Mouse (Mus musculus) ES-E14 (cell line): ENCODE results near the gene Rundc3b.

ENCODE experiments used
- ZC3H11A ChIP-seq: IDR thresholded peaks from 2 replicates; pipeline ENCODE4 v1.6.1; 2012; ENCODE audit warnings: low read depth, mild to moderate bottlenecking, inconsistent platforms, low read length, borderline replicate concordance
- ZNF384 ChIP-seq: IDR thresholded peaks from 2 replicates; pipeline ENCODE4 v1.6.1; 2012; ENCODE audit warnings: low read depth, low read length, inconsistent platforms

DNA sequence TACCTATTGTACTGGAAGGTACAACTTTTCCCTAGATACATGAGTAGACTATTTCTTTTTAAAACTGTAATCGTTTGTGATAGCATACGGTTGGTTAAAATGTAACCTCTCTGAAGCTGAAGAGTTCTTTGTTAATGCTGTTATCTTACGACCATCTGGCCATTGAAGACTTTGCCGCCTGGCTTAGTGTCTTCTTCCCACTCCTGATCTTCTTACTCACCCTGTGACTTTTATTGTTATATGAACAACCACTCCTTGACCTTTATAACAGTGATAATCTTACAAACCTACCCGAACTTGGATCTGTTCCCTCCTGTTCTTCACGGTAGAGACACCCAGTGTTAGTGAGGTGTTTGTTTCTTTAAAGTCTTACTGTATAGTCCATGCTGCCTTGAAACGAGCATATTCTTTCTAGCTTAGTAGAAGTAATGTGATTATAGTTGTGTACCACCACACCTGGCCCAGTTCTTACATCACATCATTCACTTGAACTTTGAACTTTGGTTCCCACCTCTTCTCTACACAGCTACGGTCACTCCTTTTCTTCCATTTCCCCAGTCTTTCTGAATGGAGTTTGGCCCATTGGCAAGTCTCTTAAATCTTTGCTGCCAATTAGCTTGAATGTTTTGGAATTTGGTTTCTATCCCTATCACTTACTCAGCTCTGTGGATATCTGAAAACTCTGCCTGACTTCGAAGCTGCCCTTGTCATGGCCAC lies 45.2 kb upstream of the Rundc3b start:
- TF ChIP-seq ZC3H11A (no peak), ZNF384 (no peak)
